Mouse (Mus musculus) midbrain, embryonic 10.5 days (tissue): ENCODE measurements at regions not wholly inside any gene's neighbourhood (a gene's known extent, or its start where the extent isn't known, plus 50 kb on each side); places are given as distances from the start of the nearest gene placed in this dataset.

Experiments
- DNase-seq: peaks from one replicate; pipeline ENCODE4 v3.0.0-alpha.2; 2017; ENCODE audit warnings: low spot score
- H3K27ac ChIP-seq: fragments of 300-500 bp; sonication (generic); replicated peaks from 2 replicates; pipeline ENCODE4 v1.5.1; 2016; ENCODE audit warnings: mild to moderate bottlenecking
- H3K27me3 ChIP-seq: fragments of 300-500 bp; sonication (generic); 2 replicates; pipeline ENCODE4 v1.6.1; 2016; ENCODE audit warnings: low read depth, mild to moderate bottlenecking; ENCODE audit not compliant: poor library complexity, severe bottlenecking
- H3K36me3 ChIP-seq: fragments of 300-500 bp; sonication (generic); 2 replicates; pipeline ENCODE4 v1.6.1; 2016; ENCODE audit warnings: mild to moderate bottlenecking, moderate library complexity
- H3K4me1 ChIP-seq: fragments of 300-500 bp; sonication (generic); 2 replicates; pipeline ENCODE4 v1.6.1; 2016
- H3K4me3 ChIP-seq: fragments of 300-500 bp; sonication (generic); 2 replicates; pipeline ENCODE4 v1.5.1; 2016; ENCODE audit warnings: mild to moderate bottlenecking, moderate library complexity
- H3K9me3 ChIP-seq: fragments of 300-500 bp; sonication (generic); replicated peaks from 2 replicates; pipeline ENCODE4 v1.6.1; 2016; ENCODE audit warnings: mild to moderate bottlenecking
- WGBS: fragments of 180-500 bp; shearing (Covaris S2); methylation state at CpG from one replicate; pipeline ENCODE4 v1.1.7; 2016; 5-methylcytosine and 5-hydroxymethylcytosine counted together

- H3K27me3 ChIP-seq, result no peaks in the 10 kb centered on the region
- no peak overlapping the region for H3K27ac ChIP-seq
- H3K36me3 ChIP-seq, result no peaks in the 10 kb centered on the region
- no peaks in the 10 kb centered on the region for H3K4me1 ChIP-seq
- H3K4me3 ChIP-seq, result no peak overlapping the region
- DNase-seq, result no peak
- H3K9me3 ChIP-seq, result no peaks in the 10 kb centered on the region
Measured at GRCm38 (mm10) chr5:47185868-47186267, 797.1 kb upstream of the Slit2 start.

- Histone ChIP-seq H3K36me3 (no peaks in the 10 kb centered on the region), H3K27me3 (no peaks in the 10 kb centered on the region)
- DNase-seq, result no peak
Measured at GRCm38 (mm10) chr5:47202164-47202914, 780.6 kb upstream of the Slit2 start.

GRCm38 (mm10) chr5:47202915-47203296 lies 780.0 kb upstream of the Slit2 start:
- no peaks in the 10 kb centered on the region for H3K27me3 ChIP-seq
- H3K4me3 ChIP-seq, result no peak overlapping the region
- no peaks in the 10 kb centered on the region for H3K36me3 ChIP-seq
- WGBS, result 80% methylated on average over 1 of the region's 1 CpGs
- no peaks in the 10 kb centered on the region for H3K9me3 ChIP-seq
- no peaks in the 10 kb centered on the region for H3K4me1 ChIP-seq
- no peak for DNase-seq
- H3K27ac ChIP-seq, result no peak overlapping the region

More at GRCm38 (mm10) chr5:47202164-47202914, 780.6 kb upstream of the Slit2 start:
- no peak overlapping the region for H3K4me3 ChIP-seq
- H3K27ac ChIP-seq, result no peak overlapping the region
- WGBS, result 91% methylated on average over 3 of the region's 3 CpGs
- H3K4me1 ChIP-seq, result no peaks in the 10 kb centered on the region
- H3K9me3 ChIP-seq, result no peaks in the 10 kb centered on the region

GRCm38 (mm10) chr5:47210542-47210941 lies 772.4 kb upstream of the Slit2 start:
- no peak overlapping the region for H3K4me3 ChIP-seq
- 22% methylated on average over 1 of the region's 1 CpGs for WGBS
- no peak for DNase-seq
- no peaks in the 10 kb centered on the region for H3K36me3 ChIP-seq
- no peak overlapping the region for H3K27ac ChIP-seq
- no peaks in the 10 kb centered on the region for H3K27me3 ChIP-seq
- H3K4me1 ChIP-seq, result peaks cover 5% of the 10 kb centered on the region
- H3K9me3 ChIP-seq, result no peaks in the 10 kb centered on the region

- H3K27ac ChIP-seq, result no peak overlapping the region
- DNase-seq, result no peak
- no peak overlapping the region for H3K4me3 ChIP-seq
- H3K9me3 ChIP-seq, result no peaks in the 10 kb centered on the region
- H3K27me3 ChIP-seq, result no peaks in the 10 kb centered on the region
- H3K36me3 ChIP-seq, result no peaks in the 10 kb centered on the region
- peaks cover 4% of the 10 kb centered on the region for H3K4me1 ChIP-seq
Measured at GRCm38 (mm10) chr5:47215421-47215820, 767.5 kb upstream of the Slit2 start.

- no peak overlapping the region for H3K4me3 ChIP-seq
- no peaks in the 10 kb centered on the region for H3K4me1 ChIP-seq
- WGBS, result 89% methylated on average over 1 of the region's 1 CpGs
- DNase-seq, result no peak
- no peaks in the 10 kb centered on the region for H3K9me3 ChIP-seq
- no peaks in the 10 kb centered on the region for H3K36me3 ChIP-seq
- H3K27me3 ChIP-seq, result no peaks in the 10 kb centered on the region
- no peak overlapping the region for H3K27ac ChIP-seq
Measured at GRCm38 (mm10) chr5:47225247-47225646, 757.7 kb upstream of the Slit2 start.

- H3K36me3 ChIP-seq, result no peaks in the 10 kb centered on the region
- H3K4me3 ChIP-seq, result no peak overlapping the region
- no peaks in the 10 kb centered on the region for H3K9me3 ChIP-seq
- H3K4me1 ChIP-seq, result no peaks in the 10 kb centered on the region
- H3K27ac ChIP-seq, result no peak overlapping the region
- DNase-seq, result no peak
- H3K27me3 ChIP-seq, result no peaks in the 10 kb centered on the region
- WGBS, result 69% methylated on average over 1 of the region's 1 CpGs
Measured at GRCm38 (mm10) chr5:47236094-47236493, 746.8 kb upstream of the Slit2 start.

- no peaks in the 10 kb centered on the region for H3K9me3 ChIP-seq
- no peak overlapping the region for H3K27ac ChIP-seq
- no peak for DNase-seq
- no peaks in the 10 kb centered on the region for H3K4me1 ChIP-seq
- H3K27me3 ChIP-seq, result no peaks in the 10 kb centered on the region
- no peak overlapping the region for H3K4me3 ChIP-seq
- H3K36me3 ChIP-seq, result no peaks in the 10 kb centered on the region
- 81% methylated on average over 2 of the region's 2 CpGs for WGBS
Measured at GRCm38 (mm10) chr5:47240060-47240459, 742.9 kb upstream of the Slit2 start.

- 94% methylated on average over 7 of the region's 7 CpGs for WGBS
- Histone ChIP-seq H3K27ac (no peak overlapping the region), H3K36me3 (no peaks in the 10 kb centered on the region), H3K27me3 (no peaks in the 10 kb centered on the region), H3K4me3 (no peak overlapping the region), H3K4me1 (no peaks in the 10 kb centered on the region), H3K9me3 (no peaks in the 10 kb centered on the region)
- DNase-seq, result no peak
Measured at GRCm38 (mm10) chr5:47240586-47240985, 742.4 kb upstream of the Slit2 start.

GRCm38 (mm10) chr5:47254835-47255369 lies 728.0 kb upstream of the Slit2 start:
- no peaks in the 10 kb centered on the region for H3K27me3 ChIP-seq
- H3K4me3 ChIP-seq, result no peak overlapping the region

GRCm38 (mm10) chr5:47261658-47262411 lies 721.1 kb upstream of the Slit2 start:
- Histone ChIP-seq H3K4me3 (no peak overlapping the region), H3K4me1 (peaks cover 19% of the 10 kb centered on the region), H3K27ac (0 out of 2 replicates have a peak overlapping the region, but pooled peaks have one; percentile 23), H3K27me3 (no peaks in the 10 kb centered on the region), H3K36me3 (no peaks in the 10 kb centered on the region), H3K9me3 (no peaks in the 10 kb centered on the region)
- WGBS, result 57% methylated on average over 5 of the region's 5 CpGs
- DNase-seq, result no peak

More at GRCm38 (mm10) chr5:47254835-47255369, 728.0 kb upstream of the Slit2 start:
- H3K36me3 ChIP-seq, result no peaks in the 10 kb centered on the region
- no peaks in the 10 kb centered on the region for H3K4me1 ChIP-seq
- H3K27ac ChIP-seq, result no peak overlapping the region
- DNase-seq, result no peak
- no peaks in the 10 kb centered on the region for H3K9me3 ChIP-seq

- peaks cover 30% of the 10 kb centered on the region for H3K4me1 ChIP-seq
- 73% methylated on average over 3 of the region's 3 CpGs for WGBS
- no peak for DNase-seq
- H3K36me3 ChIP-seq, result no peaks in the 10 kb centered on the region
- H3K27me3 ChIP-seq, result no peaks in the 10 kb centered on the region
- H3K27ac ChIP-seq, result no peak overlapping the region
- H3K4me3 ChIP-seq, result no peak overlapping the region
- H3K9me3 ChIP-seq, result no peaks in the 10 kb centered on the region
Measured at GRCm38 (mm10) chr5:47272642-47273041, 710.3 kb upstream of the Slit2 start.
